Mouse (Mus musculus) liver, embryonic 11.5 days (tissue): Measurements from ENCODE around the gene Ssr2. TPM values are rescaled to one million over a fixed set of nuclear protein-coding genes. Genes with fewer than 3 reads are reported as not detected.

ENCODE experiments used
- ATAC-seq: fragments of 200-750 bp; cut with Nextera tagmentation; replicated peaks from 2 replicates; pipeline ENCODE4 v1.8.0; 2017; ENCODE audit warnings: moderate number of reproducible peaks, mild to moderate bottlenecking, moderate TSS enrichment, moderate library complexity; ENCODE audit not compliant: low FRiP score
- DNase-seq: peaks from one replicate; pipeline ENCODE4 v3.0.0-alpha.2; 2017; ENCODE audit warnings: low spot score
- H3K27ac ChIP-seq: fragments of 300-500 bp; sonication (generic); 2 replicates; pipeline ENCODE4 v1.5.1; 2014; ENCODE audit warnings: mild to moderate bottlenecking, low read depth, low read length, control low read depth
- H3K27me3 ChIP-seq: fragments of 300-500 bp; sonication (generic); replicated peaks from 2 replicates; pipeline ENCODE4 v1.6.1; 2014; ENCODE audit warnings: low read length, mixed read lengths; ENCODE audit not compliant: control insufficient read depth, insufficient read depth
- H3K36me3 ChIP-seq: fragments of 300-500 bp; sonication (generic); 2 replicates; pipeline ENCODE4 v1.6.1; 2014; ENCODE audit warnings: mild to moderate bottlenecking, low read length, moderate library complexity, mixed read lengths; ENCODE audit not compliant: control insufficient read depth, insufficient read depth
- H3K4me1 ChIP-seq: fragments of 300-500 bp; sonication (generic); replicated peaks from 2 replicates; pipeline ENCODE4 v1.6.1; 2014; ENCODE audit warnings: low read length, mixed read lengths; ENCODE audit not compliant: control insufficient read depth, insufficient read depth
- H3K4me2 ChIP-seq: fragments of 300-500 bp; sonication (generic); 2 replicates; pipeline ENCODE4 v1.6.1; 2014; ENCODE audit warnings: mild to moderate bottlenecking, control low read depth, moderate library complexity
- H3K4me3 ChIP-seq: fragments of 300-500 bp; sonication (generic); 2 replicates; pipeline ENCODE4 v1.5.1; 2014; ENCODE audit warnings: low read depth, low read length, control low read depth
- H3K9ac ChIP-seq: fragments of 300-500 bp; sonication (generic); 2 replicates; pipeline ENCODE4 v1.6.1; 2014; ENCODE audit warnings: low read depth, low read length, control low read depth
- H3K9me3 ChIP-seq: fragments of 300-500 bp; sonication (generic); 2 replicates; pipeline ENCODE4 v1.6.1; 2016; ENCODE audit warnings: low read length, inconsistent platforms, mixed read lengths; ENCODE audit not compliant: control insufficient read depth
- WGBS: fragments of 180-500 bp; shearing (Covaris S2); extraction: QIAGEN DNeasy Blood & Tissue Kit; methylation state at CpG from one replicate; pipeline ENCODE4 v1.1.7; 2014; 5-methylcytosine and 5-hydroxymethylcytosine counted together
- polyA plus RNA-seq: library from polyadenylated mRNA; unstranded; fragments of >200 nt; fragmentation: Nextera tagmentation; extraction: Ambion mirVana; gene quantifications from 2 replicates; pipeline ENCODE4 v1.2.1, GENCODE M21; 2014

Gene Ssr2
- polyA plus RNA-seq, 1 experiment from 2014 or later = 307 TPM

GRCm38 (mm10) chr3:88539397-88539796, 36.3 kb upstream of the Ssr2 start:
- Histone ChIP-seq H3K27ac (no peak overlapping the region), H3K9ac (no peak overlapping the region), H3K36me3 (no peaks in the 10 kb centered on the region; the same call in 1 of the 2 replicates), H3K9me3 (no peaks in the 10 kb centered on the region), H3K4me2 (no peak overlapping the region), H3K27me3 (no peaks in the 10 kb centered on the region), H3K4me3 (no peak overlapping the region), H3K4me1 (peaks cover 53% of the 10 kb centered on the region)
- 36% methylated on average over 3 of the region's 3 CpGs for WGBS
- DNase-seq = no peak
- no peak for ATAC-seq

DNA sequence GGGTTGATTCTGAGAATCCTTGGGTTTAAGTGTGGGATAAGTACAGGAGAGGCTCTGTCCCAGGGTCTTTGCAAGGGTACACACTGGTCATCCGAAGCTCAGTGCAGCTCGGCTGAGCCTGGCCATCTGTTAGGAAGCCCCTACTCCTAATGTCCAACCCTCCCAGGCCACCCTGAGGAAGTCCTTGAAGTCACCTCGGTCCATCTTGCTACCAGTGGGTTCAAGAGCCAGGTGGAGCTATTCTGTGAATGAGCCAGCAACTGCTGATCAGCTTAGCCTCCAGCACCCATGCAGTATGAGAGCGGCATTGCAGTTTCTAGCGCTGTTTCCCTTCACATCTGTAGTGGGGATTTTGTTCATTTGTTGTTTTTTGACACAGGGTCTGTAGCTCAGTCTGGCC, 35.6 kb upstream of the Ssr2 start:
- Histone ChIP-seq H3K4me2 (no peak overlapping the region), H3K9me3 (no peaks in the 10 kb centered on the region), H3K36me3 (no peaks in the 10 kb centered on the region; the same call in 1 of the 2 replicates), H3K4me1 (peaks cover 51% of the 10 kb centered on the region), H3K4me3 (no peak overlapping the region), H3K27ac (peak overlapping the region; percentile 19; the same call in 1 of the 2 replicates), H3K27me3 (no peaks in the 10 kb centered on the region), H3K9ac (peak overlapping the region; percentile 20; the same call in 1 of the 2 replicates)
- 66% methylated on average over 5 of the region's 5 CpGs for WGBS
- DNase-seq (no peak), ATAC-seq (no peak)

GRCm38 (mm10) chr3:88541622-88542401, 33.9 kb upstream of the Ssr2 start:
- Histone ChIP-seq H3K27me3 (no peaks in the 10 kb centered on the region), H3K4me2 (no peak overlapping the region), H3K4me1 (peaks cover 34% of the 10 kb centered on the region), H3K9ac (no peak overlapping the region), H3K4me3 (no peak overlapping the region), H3K36me3 (no peaks in the 10 kb centered on the region; the same call in 1 of the 2 replicates), H3K9me3 (no peaks in the 10 kb centered on the region), H3K27ac (no peak overlapping the region)
- WGBS = 77% methylated on average over 7 of the region's 7 CpGs
- no peak for DNase-seq
- ATAC-seq = no peak

- Histone ChIP-seq H3K9ac (no peak overlapping the region), H3K9me3 (no peaks in the 10 kb centered on the region), H3K4me3 (no peak overlapping the region), H3K27ac (no peak overlapping the region), H3K4me1 (peaks cover 29% of the 10 kb centered on the region), H3K4me2 (no peak overlapping the region), H3K36me3 (no peaks in the 10 kb centered on the region; the same call in 1 of the 2 replicates), H3K27me3 (no peaks in the 10 kb centered on the region)
- ATAC-seq = no peak
- WGBS = 76% methylated on average over 4 of the region's 4 CpGs
- DNase-seq = no peak
These were observed 33.2 kb upstream of the Ssr2 start for GRCm38 (mm10) chr3:88542486-88542885.

- H3K4me1 ChIP-seq = peaks cover 24% of the 10 kb centered on the region
- H3K4me3 ChIP-seq = no peak overlapping the region
- 84% methylated on average over 8 of the region's 8 CpGs for WGBS
- no peak overlapping the region for H3K9ac ChIP-seq
- no peaks in the 10 kb centered on the region for H3K27me3 ChIP-seq
- H3K4me2 ChIP-seq = no peak overlapping the region
- no peaks in the 10 kb centered on the region for H3K9me3 ChIP-seq
- no peak for ATAC-seq
- DNase-seq = no peak
- no peaks in the 10 kb centered on the region for H3K36me3 ChIP-seq
- no peak overlapping the region for H3K27ac ChIP-seq
These were observed 32.5 kb upstream of the Ssr2 start for GRCm38 (mm10) chr3:88543174-88543573.

DNA sequence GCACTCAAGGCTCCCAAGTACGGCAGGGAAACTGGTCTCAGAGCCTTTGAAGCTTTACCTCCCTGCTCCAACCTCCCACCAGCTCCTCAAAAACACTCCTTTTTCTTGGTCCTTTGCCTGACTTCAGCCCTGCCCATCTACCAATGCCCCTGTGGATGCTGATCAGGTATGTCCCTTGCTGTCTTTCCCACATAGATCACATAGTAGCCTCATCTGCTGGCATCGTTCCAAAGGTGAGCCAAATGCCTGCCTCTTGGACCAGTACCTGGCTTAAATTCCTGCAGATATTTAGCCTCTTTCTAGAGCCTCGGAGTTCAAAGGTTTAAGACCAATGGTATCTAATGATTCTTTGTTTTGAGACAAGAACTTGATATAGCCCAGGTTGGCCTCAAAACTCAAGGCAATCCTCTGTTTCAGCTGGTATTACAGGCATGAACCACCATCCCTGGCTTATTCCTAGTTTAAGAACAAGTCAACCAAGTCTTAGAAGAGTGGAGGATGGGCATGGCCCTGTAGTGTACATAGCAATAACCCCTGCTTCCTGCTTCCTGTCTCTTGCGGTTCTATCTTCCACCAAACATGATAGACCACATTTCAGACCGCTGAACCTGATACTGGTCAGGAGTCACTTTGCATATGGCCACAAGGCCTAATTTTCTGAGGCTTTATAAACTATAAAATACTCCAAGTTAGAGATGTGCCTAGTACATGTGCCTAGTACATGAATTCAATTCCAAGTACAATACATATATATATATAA, 31.8 kb upstream of the Ssr2 start:
- H3K27me3 ChIP-seq = no peaks in the 10 kb centered on the region
- H3K9ac ChIP-seq = no peak overlapping the region
- no peak overlapping the region for H3K4me3 ChIP-seq
- WGBS = 58% methylated on average over 5 of the region's 5 CpGs
- no peak overlapping the region; the same call in 1 of the 2 replicates for H3K4me2 ChIP-seq
- H3K9me3 ChIP-seq = no peaks in the 10 kb centered on the region
- DNase-seq = no peak
- no peak overlapping the region for H3K27ac ChIP-seq
- ATAC-seq = no peak
- H3K36me3 ChIP-seq = no peaks in the 10 kb centered on the region
- H3K4me1 ChIP-seq = peaks cover 19% of the 10 kb centered on the region

DNA sequence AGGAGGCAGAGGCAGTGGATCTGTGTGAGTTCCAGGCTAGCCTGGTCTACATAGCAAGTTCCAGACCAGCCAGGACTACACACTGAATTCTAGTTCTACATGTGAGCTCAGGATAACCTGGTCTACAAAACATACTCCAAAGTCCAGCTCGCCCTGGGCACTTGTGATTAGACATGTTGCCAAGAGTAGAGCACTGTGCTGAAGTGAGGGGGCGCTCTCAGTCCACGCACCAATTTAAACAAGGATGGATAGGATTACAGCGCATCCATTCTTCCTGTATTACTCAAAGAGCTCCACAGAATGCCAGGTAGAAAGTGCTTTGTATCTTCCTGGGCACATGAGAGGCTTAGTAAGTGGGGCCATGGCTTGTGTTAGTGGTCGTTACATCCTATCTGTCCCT, 31.2 kb upstream of the Ssr2 start:
- DNase-seq (no peak), ATAC-seq (no peak; the same call in 1 of the 2 replicates)
- H3K9ac ChIP-seq = no peak overlapping the region
- no peaks in the 10 kb centered on the region for H3K36me3 ChIP-seq
- WGBS = 49% methylated on average over 5 of the region's 5 CpGs
- H3K27me3 ChIP-seq = no peaks in the 10 kb centered on the region
- no peaks in the 10 kb centered on the region for H3K9me3 ChIP-seq
- H3K4me1 ChIP-seq = peaks cover 16% of the 10 kb centered on the region
- H3K4me2 ChIP-seq = no peak overlapping the region; the same call in 1 of the 2 replicates
- no peak overlapping the region for H3K4me3 ChIP-seq
- no peak overlapping the region for H3K27ac ChIP-seq

DNA sequence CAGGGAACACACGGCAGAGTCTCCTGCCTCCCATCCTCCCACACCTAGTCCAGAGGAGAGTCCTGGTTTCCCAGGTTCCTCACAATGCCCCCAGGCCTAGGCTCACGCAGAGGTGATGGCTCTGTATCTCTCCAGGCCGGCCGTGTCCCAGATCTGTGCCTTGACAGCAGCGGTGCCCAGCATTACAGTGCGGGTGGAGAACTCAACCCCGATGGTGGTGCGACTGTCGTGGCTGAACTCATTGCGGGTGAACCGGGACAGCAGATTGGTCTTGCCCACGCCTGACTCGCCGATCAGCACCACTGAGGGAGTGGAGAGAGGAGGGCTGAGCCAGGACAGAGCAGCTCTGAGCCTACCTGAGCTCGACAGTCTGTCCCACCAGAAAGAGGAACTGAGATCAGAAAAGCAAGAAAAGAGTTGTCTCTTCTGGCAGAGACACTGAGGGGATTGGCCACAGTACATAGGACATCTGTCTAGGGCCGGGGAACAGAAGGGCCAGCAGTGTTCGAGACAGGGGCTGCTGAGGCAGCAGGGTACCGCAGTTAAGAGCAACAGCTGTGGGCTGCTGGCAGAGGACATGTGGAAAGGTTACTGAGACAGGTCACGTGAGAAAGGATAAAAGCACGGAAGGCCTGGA, 30.6 kb upstream of the Ssr2 start:
- Histone ChIP-seq H3K4me2 (no peak overlapping the region), H3K27ac (no peak overlapping the region), H3K9ac (no peak overlapping the region; the same call in 1 of the 2 replicates), H3K36me3 (no peaks in the 10 kb centered on the region), H3K27me3 (no peaks in the 10 kb centered on the region), H3K9me3 (no peaks in the 10 kb centered on the region), H3K4me1 (peaks cover 13% of the 10 kb centered on the region), H3K4me3 (no peak overlapping the region)
- ATAC-seq = no peak
- 62% methylated on average over 20 of the region's 20 CpGs for WGBS
- no peak for DNase-seq
